Mouse (Mus musculus) myocyte (in vitro differentiated cells): ENCODE measurements around the gene Gck.

Source experiments
- CEBPB ChIP-seq: IDR thresholded peaks from 2 replicates; pipeline ENCODE4 v1.6.1; 2011; ENCODE audit warnings: mild to moderate bottlenecking, moderate library complexity; ENCODE audit not compliant: poor library complexity, insufficient read depth, severe bottlenecking
- E2F4 ChIP-seq: IDR thresholded peaks from one replicate; pipeline ENCODE4 v1.6.1; 2011; ENCODE audit warnings: mild to moderate bottlenecking, control low read depth, moderate library complexity; ENCODE audit not compliant: insufficient read depth
- MAX ChIP-seq: IDR thresholded peaks from one replicate; pipeline ENCODE4 v1.6.1; 2011; ENCODE audit warnings: low read depth, mild to moderate bottlenecking, control low read depth
- MYOD1 ChIP-seq, 3 experiments: IDR thresholded peaks; one replicate each; pipeline ENCODE4 v1.6.1; 2011; ENCODE audit warnings: control low read depth in 2 of 3, low read depth in 2 of 3, mild to moderate bottlenecking in 2 of 3, moderate library complexity in 1 of 3; ENCODE audit not compliant: insufficient read length in 2 of 3, control insufficient read depth in 1 of 3
- POLR2A ChIP-seq: IDR thresholded peaks from one replicate; pipeline ENCODE4 v1.6.1; 2011; ENCODE audit warnings: low read depth, mild to moderate bottlenecking, control low read depth, moderate library complexity; ENCODE audit not compliant: insufficient read length
- POLR2AphosphoS2 ChIP-seq: IDR thresholded peaks from one replicate; pipeline ENCODE4 v1.6.1; 2011; ENCODE audit warnings: low read depth, control low read depth; ENCODE audit not compliant: insufficient read length
- SRF ChIP-seq: IDR thresholded peaks from one replicate; pipeline ENCODE4 v1.6.1; 2011; ENCODE audit warnings: low read depth; ENCODE audit not compliant: control insufficient read depth, insufficient read length
- TCF12 ChIP-seq: IDR thresholded peaks from one replicate; pipeline ENCODE4 v1.6.1; 2011; ENCODE audit warnings: mild to moderate bottlenecking, control low read depth; ENCODE audit not compliant: poor library complexity, insufficient read depth, severe bottlenecking
- TCF3 ChIP-seq: IDR thresholded peaks from one replicate; pipeline ENCODE4 v1.6.1; 2011; ENCODE audit warnings: low read depth, control low read depth; ENCODE audit not compliant: insufficient read length
- USF1 ChIP-seq: IDR thresholded peaks from one replicate; pipeline ENCODE4 v1.6.1; 2011; ENCODE audit warnings: low read depth, mild to moderate bottlenecking, control low read depth, moderate library complexity

- no peak for TF ChIP-seq MYOD1 (IDR thresholded peaks at IDR 0.05; ENCODE audit: control insufficient read depth in 1 of 3, insufficient read length in 2 of 3, low read depth in 2 of 3)
- no peak for TF ChIP-seq POLR2A
- no peak for TF ChIP-seq TCF3
- TF ChIP-seq E2F4: no peak
- TF ChIP-seq MAX: no peak
- no peak for TF ChIP-seq POLR2AphosphoS2
- TF ChIP-seq USF1: no peak
- TF ChIP-seq CEBPB: no peak
- no peak for TF ChIP-seq TCF12
- TF ChIP-seq SRF: no peak
These were observed 25.2 kb upstream of the Gck start for GRCm38 (mm10) chr11:5975068-5975467.
